Mouse (Mus musculus) megakaryocyte, embryonic 14.5 days (primary cell): ENCODE results near the gene Mef2b.

Experiments
- FLI1 ChIP-seq: IDR thresholded peaks from 2 replicates; pipeline ENCODE4 v1.6.1; 2012; ENCODE audit warnings: low read length, inconsistent platforms, mixed read lengths
- GATA1 ChIP-seq: IDR thresholded peaks from 3 replicates; pipeline ENCODE4 v1.6.1; 2012; ENCODE audit warnings: mixed read lengths, low read length, inconsistent platforms, borderline replicate concordance

- TF ChIP-seq FLI1 (no peak), GATA1 (no peak)
These were observed 14.5 kb upstream of the Mef2b start for GRCm38 (mm10) chr8:70124992-70125391.
